ENCODE assay signal across 11 mouse cellular contexts in genomic region chr11:49931037-49931625, GRCm38 (mm10). TPM values are rescaled to one million over a fixed set of nuclear protein-coding genes. Genes with fewer than 3 reads are reported as not detected.
DNase-seq lines count a peak whose midpoint lies in the region; ATAC-seq and TF ChIP-seq lines count a peak whose summit lies in the region.
"Had no signal": no experiment of that assay in that cellular context is flagged by ENCODE, and none has a peak within 500 bp of the region (broad histone marks: within the 10 kb centered on the region; RNA-seq: fewer than 3 reads in every experiment).

No protein-coding gene starts in this region.

- intact Hi-C loops in left cerebral cortex, adult 2 months (cut with DNase I) = no loop called here

- peak overlapping the region; percentile 60 for H3K27ac ChIP-seq in left cerebral cortex, adult 2 months
- peak overlapping the region; percentile 71 for H3K27ac ChIP-seq in hindbrain, embryonic 10.5 days
- H3K27ac ChIP-seq in neural tube, embryonic 14.5 days (ENCODE audit: low read depth, low read length) = peak overlapping the region; percentile 75
- H3K27ac ChIP-seq: midbrain, embryonic 12.5 days had no signal

- H3K9ac ChIP-seq in neural tube, embryonic 14.5 days (replicated peaks; ENCODE audit: low read depth, low read length) = no peak overlapping the region

- DNase-seq in adrenal gland, adult (ENCODE audit: inconsistent age in 2 of 2, low spot score in 1 of 2) = peak; percentile 58 to 70
- no peak for DNase-seq in adrenal gland, postnatal 4 days (ENCODE audit: low spot score in 2 of 2)
- no peak for DNase-seq in left cerebral cortex, adult 2 months (ENCODE audit: extremely low spot score in 1 of 2, low spot score in 2 of 2)
- no peak for DNase-seq in left cerebral cortex, adult 8-10 months (ENCODE audit: low spot score in 2 of 2)
- DNase-seq in hindbrain, embryonic 10.5 days (ENCODE audit: low spot score) = no peak
- no peak for DNase-seq in thymus, postnatal 0 days (ENCODE audit: low spot score)

- no peaks in the 10 kb centered on the region for H3K27me3 ChIP-seq in hindbrain, embryonic 10.5 days (ENCODE audit: insufficient read depth, poor library complexity, severe bottlenecking)
- no peaks in the 10 kb centered on the region for H3K27me3 ChIP-seq in neural tube, embryonic 14.5 days (ENCODE audit: control insufficient read depth, insufficient read depth, low read length)
- H3K27me3 ChIP-seq: midbrain, embryonic 12.5 days had no signal

- 39% methylated on average over 5 of the region's 5 CpGs for WGBS in hindbrain, embryonic 10.5 days
- WGBS in neural tube, embryonic 14.5 days = 19% methylated on average over 5 of the region's 5 CpGs

- no peak overlapping the region for H3K4me2 ChIP-seq in neural tube, embryonic 14.5 days (ENCODE audit: low read depth, low read length)
- H3K4me2 ChIP-seq: midbrain, embryonic 12.5 days had no signal

- ATAC-seq in neural tube, embryonic 14.5 days (ENCODE audit: low read depth) = no peak
- no peak for ATAC-seq in activated CD4-positive, CD25-positive, alpha-beta regulatory T cell, adult 4 months

- no peak overlapping the region for H3K4me3 ChIP-seq in left cerebral cortex, adult 2 months
- no peak overlapping the region for H3K4me3 ChIP-seq in hindbrain, embryonic 10.5 days
- no peak overlapping the region for H3K4me3 ChIP-seq in neural tube, embryonic 14.5 days (ENCODE audit: low read depth, low read length)
- H3K4me3 ChIP-seq: midbrain, embryonic 12.5 days had no signal

- H3K36me3 ChIP-seq in hindbrain, embryonic 10.5 days = no peaks in the 10 kb centered on the region
- H3K36me3 ChIP-seq in neural tube, embryonic 14.5 days (ENCODE audit: control insufficient read depth, insufficient read depth, low read length) = no peaks in the 10 kb centered on the region
- H3K36me3 ChIP-seq: midbrain, embryonic 12.5 days had no signal

- peaks cover 54% of the 10 kb centered on the region for H3K4me1 ChIP-seq in hindbrain, embryonic 10.5 days (replicated peaks)
- H3K4me1 ChIP-seq in neural tube, embryonic 14.5 days (ENCODE audit: control insufficient read depth, insufficient read depth, low read length) = peaks cover 25% of the 10 kb centered on the region

- no peaks in the 10 kb centered on the region for H3K9me3 ChIP-seq in hindbrain, embryonic 10.5 days
- H3K9me3 ChIP-seq in neural tube, embryonic 14.5 days (ENCODE audit: control insufficient read depth, low read length) = no peaks in the 10 kb centered on the region
- H3K9me3 ChIP-seq: midbrain, embryonic 12.5 days had no signal

- TF ChIP-seq CTCF in left cerebral cortex, adult 2 months (IDR thresholded peaks at IDR 0.05) = no peak

RNA-seq across cellular contexts. Expression of gene Rasgef1c, which starts 29.5 kb away (rescaled TPM):
- 1 to 10 TPM; 1.4 to 1.7 TPM for total RNA-seq in adrenal gland, postnatal 4 days (2021)
- total RNA-seq in left cerebral cortex, adult 2 months (2021) = 10 to 100 TPM; 35.3 to 39.5 TPM
- total RNA-seq in left cerebral cortex, adult 8-10 months (2022) = 10 to 100 TPM; 30.9 to 37.4 (median 34.3) TPM
- 1.5 and 3.7 TPM in 2 replicates for polyA plus RNA-seq in hindbrain, embryonic 10.5 days (2016; fragmentation: Nextera tagmentation; extraction: Ambion mirVana)
- 26.1 and 39.1 TPM in 2 replicates for polyA plus RNA-seq in neural tube, embryonic 14.5 days (2014; fragmentation: Nextera tagmentation; extraction: Ambion mirVana)
- polyA plus RNA-seq in thymus, postnatal 0 days (2015; fragmentation: Nextera tagmentation; extraction: Ambion mirVana) = 0.08 and 0.21 TPM in 2 replicates
- polyA plus RNA-seq in activated CD4-positive, CD25-positive, alpha-beta regulatory T cell, adult 4 months (2017; shearing (Covaris generic)) = under 1 TPM in 1 of 2 experiments, not detected in 1; 0.50 TPM
- total RNA-seq: liver, adult 2 months had no signal
- polyA plus RNA-seq: heart, embryonic 14.5 days; liver, adult 2 months had no signal

Comparison
In these comparisons a context has a peak if more than half of its experiments do, and no peak if none do; other contexts are left out.
1. DNase-seq: peak in adrenal gland, adult (2 of 2); none in adrenal gland, postnatal 4 days (0 of 2), left cerebral cortex, adult 2 months (0 of 2), left cerebral cortex, adult 8-10 months (0 of 2), hindbrain, embryonic 10.5 days (single experiment) and thymus, postnatal 0 days (single experiment).
2. Peak in every context shown above with its lines, with median percentiles within 50 percentile points of each other: H3K27ac ChIP-seq.